Mouse (Mus musculus) adrenal gland, adult 8-10 months (tissue): Measurements from ENCODE around the gene Rsph1. TPM values are rescaled to one million over a fixed set of nuclear protein-coding genes. Genes with fewer than 3 reads are reported as not detected.
A peak's percentile ranks its signal among the peaks of the same experiment; 100 is the strongest.
"Not testable (repeated sequence)": the region's sequence is repeated elsewhere in the genome, so short reads cannot be mapped to it uniquely, and the experiment has no call there.

Source experiments
- DNase-seq: peaks from one replicate; pipeline ENCODE4 v3.0.0; 2022
- total RNA-seq, 4 experiments: library from RNA; stranded (reverse); gene quantifications; 2 replicates each; pipeline ENCODE4 v1.2.4; 2022

Gene Rsph1
- total RNA-seq, 4 experiments from 2014 or later, result 3.9 to 14.9 (median 9.1) TPM

DNA sequence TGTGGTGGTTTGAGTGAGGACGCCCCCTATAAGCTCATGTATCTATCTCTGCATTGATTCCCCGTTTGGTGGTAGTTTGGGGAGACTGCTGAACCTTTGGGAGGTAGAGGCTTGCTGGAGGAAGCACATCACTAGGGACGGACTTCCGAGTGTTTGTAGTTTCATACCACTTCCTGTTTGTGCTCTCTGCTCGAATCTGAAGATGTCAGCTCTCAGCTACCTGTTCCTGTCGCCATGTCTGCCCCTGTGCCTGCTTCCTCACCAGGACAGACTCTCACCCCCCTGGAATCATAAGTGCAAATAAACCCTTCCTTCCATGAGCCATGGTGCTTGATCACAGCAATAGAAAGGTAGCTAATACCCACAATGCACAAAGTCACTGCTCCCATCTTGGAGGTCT, 2.0 kb downstream of the Rsph1 start:
- DNase-seq, result no peak

GRCm38 (mm10) chr17:31273631-31274030, 3.6 kb downstream of the Rsph1 start:
- DNase-seq, result no peak

GRCm38 (mm10) chr17:31272416-31273165, 4.6 kb downstream of the Rsph1 start:
- DNase-seq, result no peak

DNA sequence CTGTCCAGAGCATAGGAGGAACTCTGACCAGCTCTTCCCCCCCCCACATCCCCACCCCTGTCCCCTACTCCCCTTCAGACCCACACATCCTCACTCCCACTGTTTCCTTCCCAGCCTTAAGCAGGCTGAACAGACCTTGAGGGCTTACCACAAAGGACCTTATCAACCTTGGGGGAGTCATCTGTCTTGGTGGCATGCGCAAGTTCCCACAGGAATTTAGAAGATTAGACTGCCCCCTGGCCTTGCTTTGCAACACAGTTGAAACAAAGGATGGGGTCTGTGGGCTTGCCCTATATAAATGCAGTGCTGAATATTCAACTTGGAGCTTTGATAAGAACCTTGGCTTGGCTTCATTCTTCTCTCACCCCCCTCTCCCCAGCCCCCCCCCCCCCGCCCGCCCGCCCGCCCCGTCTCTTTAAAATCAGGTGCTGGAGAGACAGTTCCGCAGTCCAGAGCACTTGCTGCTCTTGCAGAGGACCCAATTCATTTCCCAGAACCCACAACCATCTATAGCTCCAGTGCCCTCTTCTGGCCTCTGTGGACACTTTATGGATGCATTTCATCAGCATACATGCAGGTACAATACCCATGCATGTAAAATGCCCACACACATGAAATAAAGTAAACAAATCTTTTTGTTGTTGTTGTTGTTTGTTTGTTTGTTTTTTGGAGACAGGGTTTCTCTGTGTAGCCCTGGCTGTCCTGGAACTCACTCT, 5.9 kb downstream of the Rsph1 start:
- no peak for DNase-seq

DNA sequence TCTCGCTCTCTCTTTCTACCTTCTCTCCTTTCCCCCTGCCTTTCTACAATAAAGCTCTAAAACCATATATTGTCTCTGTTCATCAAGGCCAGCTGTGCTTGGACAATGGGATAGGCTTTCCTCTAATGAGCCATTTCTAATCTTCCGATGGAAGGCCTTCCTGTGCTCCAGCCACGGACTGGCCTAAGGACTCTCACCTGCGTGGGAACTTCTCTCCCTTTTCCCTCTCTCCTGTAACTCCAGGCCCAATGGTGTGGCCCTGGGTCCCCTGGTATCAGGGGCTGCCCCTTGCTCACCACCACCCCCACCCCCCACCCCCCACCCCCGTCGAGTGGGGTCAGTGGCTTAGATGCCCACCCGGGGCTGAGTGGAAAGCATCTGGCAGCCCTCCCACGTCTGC, 6.4 kb downstream of the Rsph1 start:
- DNase-seq, result not testable (repeated sequence)

GRCm38 (mm10) chr17:31270246-31270645, 6.9 kb downstream of the Rsph1 start:
- DNase-seq, result peak; percentile 66

DNA sequence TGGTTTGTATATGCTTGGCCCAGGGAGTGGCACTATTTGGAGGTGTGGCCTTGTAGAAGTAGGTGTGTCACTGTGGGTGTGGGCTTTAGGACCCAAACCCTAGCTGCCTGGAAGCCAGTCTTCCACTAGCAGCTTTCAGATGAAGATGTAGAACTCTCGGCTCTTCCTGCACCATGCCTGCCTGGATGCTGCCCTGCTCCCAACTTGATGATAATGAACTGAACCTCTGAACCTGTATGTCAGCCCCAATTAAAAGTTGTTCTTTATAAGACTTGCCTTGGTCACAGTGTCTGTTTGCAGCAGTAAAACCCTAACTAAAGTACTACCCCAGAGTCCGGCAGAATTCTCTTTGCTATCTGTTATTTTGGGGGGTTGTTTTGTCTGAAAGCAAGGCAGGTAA, 7.4 kb downstream of the Rsph1 start:
- DNase-seq, result no peak

- DNase-seq, result no peak
Measured at GRCm38 (mm10) chr17:31268016-31268415, 9.2 kb downstream of the Rsph1 start.

GRCm38 (mm10) chr17:31267603-31268002, 9.6 kb downstream of the Rsph1 start:
- DNase-seq, result no peak

DNA sequence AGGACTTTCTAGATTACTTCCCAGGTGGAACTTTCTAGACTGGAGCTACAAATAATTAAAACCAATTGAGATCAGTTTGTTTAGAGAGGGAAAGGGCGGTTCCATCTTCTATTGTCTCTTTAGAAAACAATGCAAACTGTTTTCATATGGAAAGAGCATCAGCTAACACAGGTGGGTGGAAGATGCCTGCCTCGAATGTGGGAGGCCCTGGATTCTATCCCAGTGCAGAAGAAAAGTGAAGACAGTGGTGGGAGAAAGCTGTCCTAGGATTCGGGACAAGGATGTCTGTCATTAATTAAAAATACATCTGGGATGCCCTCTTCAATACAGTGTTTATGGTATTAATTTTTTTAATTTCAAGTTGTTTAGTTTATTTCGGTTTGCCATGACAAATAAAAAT, 10.0 kb downstream of the Rsph1 start:
- no peak for DNase-seq

DNA sequence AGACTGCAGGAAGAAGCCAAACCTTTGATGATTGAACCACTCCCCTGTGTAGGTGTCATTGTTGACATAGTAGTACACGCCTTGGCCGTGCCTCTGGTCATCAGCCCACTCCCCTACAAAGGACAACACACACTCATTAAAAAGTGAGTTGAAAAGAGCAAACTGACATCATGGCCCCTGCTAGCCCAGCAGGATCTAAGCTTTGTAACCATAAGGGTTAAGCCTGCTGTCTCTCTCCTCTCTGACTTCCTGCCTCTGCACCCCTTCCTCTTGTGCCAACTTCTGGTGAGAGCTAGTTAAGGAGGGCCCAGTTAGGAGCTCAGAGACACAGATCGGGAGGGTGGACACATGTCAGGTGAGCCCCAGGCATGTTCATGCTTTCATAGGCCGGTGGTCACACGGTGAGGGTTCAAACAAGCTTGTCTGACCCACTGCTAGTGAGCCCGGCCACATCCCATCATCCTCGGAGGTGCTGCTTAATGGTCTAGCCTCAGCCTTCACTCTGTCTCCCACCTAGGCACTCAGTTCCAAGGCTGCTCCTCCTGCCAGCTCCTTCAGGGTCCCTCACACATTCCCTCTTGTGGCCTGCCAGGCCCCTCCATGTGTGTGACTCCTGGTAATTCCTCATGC, 10.7 kb downstream of the Rsph1 start:
- no peak for DNase-seq

- DNase-seq, result no peak
Measured at GRCm38 (mm10) chr17:31265831-31266230, 11.4 kb downstream of the Rsph1 start.

GRCm38 (mm10) chr17:31265171-31265572, 12.0 kb downstream of the Rsph1 start:
- no peak for DNase-seq

DNA sequence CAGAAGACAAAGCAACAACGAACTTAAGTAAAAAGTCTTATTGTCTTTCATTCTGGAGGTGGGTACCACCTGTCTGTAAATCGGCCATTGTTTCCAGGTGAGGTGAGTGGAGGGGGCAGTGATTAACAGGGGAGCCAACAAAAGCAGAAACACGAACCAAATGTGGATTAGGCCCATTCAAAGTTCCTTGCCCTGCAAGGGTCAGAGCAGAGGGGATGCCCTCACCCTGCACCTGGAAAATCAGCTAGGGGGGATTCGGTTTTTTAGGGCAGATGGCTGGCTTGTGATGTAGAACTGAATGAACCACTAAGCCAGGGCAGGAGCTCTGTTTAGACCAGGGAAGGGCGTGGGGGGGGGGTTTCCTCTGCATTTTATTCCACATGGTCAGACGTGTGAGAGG, 12.8 kb downstream of the Rsph1 start:
- DNase-seq, result no peak

GRCm38 (mm10) chr17:31263770-31264169, 13.4 kb downstream of the Rsph1 start:
- DNase-seq, result no peak

DNA sequence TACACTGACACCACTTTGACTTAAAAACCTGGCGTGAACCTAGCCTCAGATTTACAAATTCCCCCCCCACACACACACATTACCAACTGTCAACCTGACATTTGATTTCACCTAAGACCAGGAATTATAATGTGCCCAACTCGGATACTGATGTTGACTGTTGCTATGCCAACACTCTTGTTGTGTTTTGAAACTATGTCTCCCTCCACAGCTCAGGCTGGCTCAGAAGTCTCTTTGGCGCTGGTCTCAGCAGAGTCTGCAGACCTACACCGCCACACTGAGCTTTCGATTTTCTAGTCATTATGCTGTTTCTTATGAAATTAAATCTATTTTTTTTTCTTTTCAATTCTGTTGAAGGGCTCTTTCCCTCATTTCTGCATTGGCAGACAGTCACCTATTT, 14.5 kb downstream of the Rsph1 start:
- DNase-seq, result no peak

- no peak for DNase-seq
Measured at GRCm38 (mm10) chr17:31261352-31261751, 15.8 kb downstream of the Rsph1 start.

GRCm38 (mm10) chr17:31260430-31260829, 16.8 kb downstream of the Rsph1 start:
- DNase-seq, result peak; percentile 91

- no peak for DNase-seq
Measured at GRCm38 (mm10) chr17:31259825-31260224, 17.4 kb downstream of the Rsph1 start.

- DNase-seq, result no peak
Measured at GRCm38 (mm10) chr17:31259145-31259544, 18.0 kb downstream of the Rsph1 start.

- DNase-seq, result no peak
Measured at GRCm38 (mm10) chr17:31258310-31258865, 18.8 kb downstream of the Rsph1 start.

DNA sequence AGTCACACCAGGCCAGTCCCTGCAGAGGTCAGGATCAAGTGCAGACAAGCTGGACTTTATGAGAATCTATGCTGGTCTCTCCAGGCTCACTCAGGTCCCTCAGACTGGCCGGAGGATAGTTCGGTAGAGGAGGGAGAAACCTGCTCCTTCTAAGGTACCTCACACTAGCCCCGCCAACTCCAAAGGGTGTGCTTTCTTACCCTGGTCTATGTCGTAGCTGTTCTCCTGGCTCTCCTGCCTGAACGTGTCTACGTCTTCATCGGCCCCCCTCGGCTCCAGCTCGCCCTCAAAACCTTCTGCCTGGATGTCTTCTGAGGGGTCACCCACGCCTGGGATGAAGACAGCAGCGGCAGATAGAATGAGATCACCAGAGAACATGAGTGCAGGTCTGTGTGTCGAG, 19.3 kb downstream of the Rsph1 start:
- no peak for DNase-seq

GRCm38 (mm10) chr17:31257149-31257548, 20.0 kb downstream of the Rsph1 start:
- no peak for DNase-seq
